Mouse (Mus musculus): ENCODE measurements around the gene Atad5. TPM values are rescaled to one million over a fixed set of nuclear protein-coding genes. Genes with fewer than 3 reads are reported as not detected.

The Atad5 gene
- polyA plus RNA-seq (2012; rRNA removed; ENCODE audit: low replicate concordance) = 0.30 and 0.59 TPM in 2 replicates

DNA sequence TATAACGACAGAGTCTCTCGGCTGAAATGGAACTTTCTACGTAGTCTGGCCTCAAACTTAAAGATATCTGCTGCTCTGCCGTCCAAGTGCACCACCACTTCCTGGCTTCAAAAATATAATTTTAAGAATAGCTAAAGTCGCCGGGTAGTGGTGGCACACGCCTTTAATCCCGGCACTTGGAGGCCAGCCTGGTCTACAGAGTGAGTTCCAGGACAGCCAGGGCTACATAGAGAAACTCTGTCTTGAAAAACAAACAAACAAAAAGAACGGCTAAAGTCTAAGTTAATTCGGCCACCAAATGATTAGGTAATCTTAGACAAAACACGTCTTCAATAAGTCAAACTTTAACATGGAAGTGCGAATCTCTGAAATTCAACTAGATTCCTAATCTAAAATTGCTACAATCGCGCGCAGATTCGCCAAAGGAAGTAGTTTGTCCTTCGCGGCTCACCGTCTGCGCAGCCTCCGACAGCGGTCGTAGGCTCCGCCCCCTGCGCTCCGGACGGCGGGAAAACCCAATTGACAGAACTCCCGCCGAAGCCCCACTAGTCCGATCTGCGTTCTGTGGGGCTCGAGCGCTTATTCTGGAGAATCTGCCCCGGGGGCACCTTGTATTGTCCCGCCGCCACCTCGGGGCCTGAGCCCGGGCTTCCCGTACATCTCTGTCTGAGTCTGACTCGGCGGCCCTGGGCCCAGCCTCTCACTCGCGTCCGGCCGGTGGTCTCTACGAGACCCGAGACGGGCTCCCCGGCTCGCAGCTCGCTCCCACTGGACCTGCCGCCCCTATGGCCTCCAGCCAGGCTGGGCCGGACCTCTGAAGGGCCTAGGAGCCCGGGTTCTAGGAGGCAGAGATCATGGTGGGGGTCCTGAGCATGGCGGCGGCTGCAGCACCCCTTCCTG is at the start of gene Atad5:
TSS of gene Atad5 (plus strand) at position 484 of the 900 bp plus-strand sequence.

DNA sequence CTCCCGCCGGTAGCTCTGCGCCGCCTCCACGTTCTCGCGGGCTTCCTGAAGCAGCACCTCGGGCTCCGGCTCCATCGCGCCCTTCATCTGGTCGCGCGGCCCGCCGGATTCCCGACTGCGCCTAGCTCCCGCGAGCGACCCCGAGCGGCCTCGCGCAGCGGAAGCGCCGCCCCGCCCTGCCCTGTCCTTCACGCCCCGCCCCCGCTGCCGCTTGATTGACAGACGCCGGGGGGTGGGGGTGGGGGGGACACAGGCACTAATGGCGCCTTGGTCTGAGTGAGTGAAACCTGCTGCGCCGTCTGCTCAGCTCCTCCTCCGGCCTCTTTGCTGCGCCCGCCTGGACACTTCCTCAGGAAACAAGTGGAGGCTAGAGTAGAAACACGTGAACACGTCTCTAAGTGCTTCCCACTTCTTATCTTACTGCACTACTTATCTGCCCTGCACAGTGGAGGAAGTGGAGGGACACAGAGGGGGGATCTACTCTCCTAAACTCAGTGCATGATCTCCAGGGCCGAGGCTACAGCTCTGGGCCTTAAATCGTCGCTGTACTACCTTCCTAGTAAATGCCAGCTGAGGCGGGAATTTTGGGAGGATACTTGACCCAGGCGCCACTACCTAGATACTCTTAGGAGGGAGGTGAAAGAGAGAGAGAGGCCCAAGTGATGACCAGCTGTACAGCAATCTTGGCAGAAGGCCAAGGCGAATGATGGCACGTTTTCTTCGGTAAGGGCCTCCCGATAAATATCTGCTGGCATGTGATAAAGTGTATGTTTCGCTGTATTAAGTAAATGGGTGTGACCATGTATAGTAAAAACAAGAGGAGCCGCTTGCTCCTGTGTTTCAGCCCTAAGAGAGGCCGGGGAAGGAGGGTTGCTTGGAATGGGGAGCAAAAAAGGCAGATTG is 8.1 kb upstream of the Atad5 start, which contains the start of gene Crlf3:
TSS of gene Crlf3 (minus strand) at position 166 of the 903 bp plus-strand sequence.

DNA sequence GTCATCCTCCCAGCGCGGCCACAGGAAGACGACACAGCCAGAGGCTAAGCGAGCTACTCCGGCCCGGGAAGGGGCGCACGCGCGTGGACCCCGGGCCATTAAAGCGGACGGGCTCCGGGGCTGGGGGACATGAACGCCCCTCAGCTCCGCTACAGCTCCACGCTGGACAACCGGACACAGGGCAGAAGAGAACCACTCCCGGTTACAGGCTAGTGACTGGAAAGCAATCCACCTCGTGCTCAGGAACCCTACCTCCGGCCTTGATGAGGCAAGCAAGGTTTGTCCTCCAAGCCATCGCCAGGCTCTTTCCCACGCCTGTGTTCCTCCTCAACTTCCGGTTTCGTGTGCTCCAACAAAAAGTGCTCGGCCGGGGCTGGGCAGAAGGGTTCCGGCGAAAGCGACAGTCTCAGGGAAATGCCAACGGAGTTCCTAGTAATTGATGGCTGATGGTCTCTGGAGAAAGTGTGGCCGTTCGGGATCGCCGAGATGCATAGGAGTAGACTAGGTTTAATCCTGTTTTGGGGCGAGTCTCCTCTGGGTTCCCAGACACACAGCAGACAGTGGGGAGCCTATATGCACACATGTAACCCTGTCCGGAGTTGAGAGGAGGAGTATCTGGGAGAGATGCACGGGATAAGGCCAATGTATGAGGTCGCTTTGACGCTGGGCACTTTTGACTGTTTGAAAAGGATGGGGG is 52.8 kb downstream of the Atad5 start, which contains the start of gene Tefm:
TSS of gene Tefm (minus strand) at position 351 of the 697 bp plus-strand sequence.

DNA sequence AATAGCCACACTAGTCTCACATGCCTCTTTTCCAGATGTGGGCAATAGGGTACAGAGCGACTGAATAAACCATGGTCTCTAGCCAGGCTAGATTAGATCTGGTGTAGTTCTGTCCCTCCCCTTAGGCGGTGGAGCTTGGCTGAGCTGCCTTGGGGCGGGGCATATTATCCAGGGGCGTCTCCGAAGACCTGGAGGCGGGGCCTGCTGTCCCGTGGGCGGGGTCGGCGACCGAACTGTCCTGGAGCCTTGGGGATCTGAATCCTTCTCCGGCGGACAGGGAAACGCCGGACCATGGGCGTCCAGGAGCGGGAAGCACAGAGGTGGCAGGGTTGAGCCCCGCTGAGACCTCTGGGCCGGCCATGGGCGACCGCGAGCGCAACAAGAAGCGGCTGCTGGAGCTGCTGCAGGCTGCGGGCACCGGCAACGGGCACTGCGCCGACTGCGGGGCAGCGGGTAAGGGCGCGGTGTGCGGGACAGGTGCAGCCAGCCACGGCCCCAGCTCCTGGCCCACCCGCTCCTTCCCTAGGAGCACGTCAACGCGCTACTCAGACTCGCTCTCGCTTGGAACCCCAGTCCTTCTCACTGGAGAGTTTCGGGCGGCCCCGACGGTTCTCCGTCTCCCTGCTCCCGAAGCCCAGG is 64.8 kb downstream of the Atad5 start, which contains the start of gene Adap2:
TSS of gene Adap2 (plus strand) at position 249 of the 639 bp plus-strand sequence.

DNA sequence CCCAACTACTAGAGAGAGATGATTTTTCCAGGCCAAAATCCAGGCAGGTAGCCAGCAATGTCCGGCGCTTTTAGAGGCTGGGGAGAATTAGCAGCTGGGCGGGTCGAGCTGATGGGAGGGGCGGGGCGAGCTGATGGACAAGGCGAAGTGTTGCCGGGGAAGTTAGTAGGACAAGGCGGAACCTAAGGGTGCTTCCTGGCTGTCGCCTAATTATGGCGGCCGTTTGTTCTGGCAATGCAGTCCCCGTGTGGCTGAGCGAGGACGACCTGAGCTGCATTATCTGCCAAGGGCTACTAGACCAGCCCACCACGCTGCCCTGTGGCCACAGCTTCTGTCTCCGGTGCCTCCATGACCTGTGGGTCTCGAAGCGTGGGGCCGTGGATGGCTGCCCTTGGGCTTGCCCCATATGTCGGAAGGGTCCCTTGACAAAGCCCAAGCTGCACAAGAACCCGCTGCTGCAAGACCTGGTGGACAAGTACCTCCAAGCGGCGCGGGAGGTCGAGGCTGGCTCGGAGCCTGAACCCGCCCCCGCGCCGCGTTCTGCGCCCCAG is 94.6 kb downstream of the Atad5 start, which contains the start of gene Rnf135:
TSS of gene Rnf135 (plus strand) at position 147 of the 551 bp plus-strand sequence.

Other genes starting within 250 kb of the Atad5 start
- 3.2 and 7.4 TPM in 2 replicates for gene Utp6, start 127.0 kb upstream of the Atad5 start, polyA plus RNA-seq (2012; rRNA removed; ENCODE audit: low replicate concordance)
- gene Suz12, start 96.3 kb upstream of the Atad5 start, polyA plus RNA-seq (2012; rRNA removed; ENCODE audit: low replicate concordance) = 3.2 and 4.6 TPM in 2 replicates
- 19.7 and 21.1 TPM in 2 replicates for gene Crlf3, start 8.4 kb upstream of the Atad5 start, polyA plus RNA-seq (2012; rRNA removed; ENCODE audit: low replicate concordance)
- gene Tefm, start 52.8 kb downstream of the Atad5 start, polyA plus RNA-seq (2012; rRNA removed; ENCODE audit: low replicate concordance) = 2.3 and 7.3 TPM in 2 replicates
- gene Adap2, start 64.7 kb downstream of the Atad5 start, polyA plus RNA-seq (2012; rRNA removed; ENCODE audit: low replicate concordance) = 7.7 and 13.2 TPM in 2 replicates
- 8.7 and 9.3 TPM in 2 replicates for gene Rnf135, start 94.5 kb downstream of the Atad5 start, polyA plus RNA-seq (2012; rRNA removed; ENCODE audit: low replicate concordance)
- gene Rhot1, start 119.6 kb downstream of the Atad5 start, polyA plus RNA-seq (2012; rRNA removed; ENCODE audit: low replicate concordance) = 7.2 and 22.4 TPM in 2 replicates
- gene Rhbdl3, start 211.5 kb downstream of the Atad5 start, polyA plus RNA-seq (2012; rRNA removed; ENCODE audit: low replicate concordance) = 4.5 and 5.5 TPM in 2 replicates

Measured in mammary gland, adult 2 months (tissue).